Mouse (Mus musculus) bone marrow macrophage, adult 2 months (primary cell): ENCODE measurements around the gene Cdhr5.

Experiments used
- CTCF ChIP-seq: IDR thresholded peaks from 2 replicates; pipeline ENCODE4 v1.5.1; 2012; ENCODE audit warnings: low read depth, mild to moderate bottlenecking, low read length, moderate library complexity
- POLR2A ChIP-seq: IDR thresholded peaks from 2 replicates; pipeline ENCODE4 v1.6.1; 2012; ENCODE audit warnings: mild to moderate bottlenecking, low read depth, low read length, borderline replicate concordance

DNA sequence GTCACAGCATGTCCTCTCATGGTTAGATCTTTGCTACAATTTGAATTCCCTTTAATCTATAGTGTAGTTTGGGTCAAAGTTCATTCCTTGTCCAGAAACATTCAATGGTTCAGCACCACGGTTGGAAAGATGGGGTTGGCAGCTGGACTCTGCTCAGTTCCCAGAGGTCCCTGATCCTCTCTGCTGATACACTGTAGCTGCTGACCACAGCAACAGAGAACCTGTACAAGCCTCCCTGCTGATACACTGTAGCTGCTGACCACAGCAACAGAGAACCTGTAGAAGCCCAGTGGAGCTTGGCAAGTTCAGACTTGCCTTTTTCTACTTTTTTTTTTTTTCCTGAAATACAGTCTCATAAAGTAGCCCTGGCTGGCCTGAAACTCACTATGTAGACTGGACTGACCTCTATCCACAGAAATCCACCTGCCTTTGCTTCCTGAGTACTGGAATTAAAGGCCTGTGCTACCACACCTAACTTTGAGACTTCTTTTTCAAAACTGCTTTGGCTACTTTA is 41.1 kb upstream of the Cdhr5 start:
- TF ChIP-seq CTCF (no peak), POLR2A (no peak)
